Mouse (Mus musculus): ENCODE measurements around the gene Clybl. TPM values are rescaled to one million over a fixed set of nuclear protein-coding genes. Genes with fewer than 3 reads are reported as not detected.

The Clybl gene
- total and polyA plus RNA-seq, 2 experiments, result 15.3 to 23.4 TPM

GRCm38 (mm10) chr14:122200247-122200885, 18.9 kb downstream of the Clybl start:
- no peaks in the 10 kb centered on the region for H3K27me3 ChIP-seq (ENCODE audit: control insufficient read depth, insufficient read depth, low read length)
- no peaks in the 10 kb centered on the region for H3K36me3 ChIP-seq (ENCODE audit: control insufficient read depth, insufficient read depth, low read length)
- no peak for DNase-seq (ENCODE audit: extremely low read depth, low read depth, low spot score)
- WGBS, result 93% methylated on average over 14 of the region's 14 CpGs
- no peak overlapping the region for H3K27ac ChIP-seq (replicated peaks; ENCODE audit: insufficient read depth, low read depth, low read length)
- H3K79me2 ChIP-seq (ENCODE audit: control insufficient read depth, insufficient read depth, low read length), result peaks cover 23% of the 10 kb centered on the region; the same call in 1 of the 2 replicates
- no peaks in the 10 kb centered on the region for H3K4me1 ChIP-seq (ENCODE audit: control insufficient read depth, insufficient read depth, low read length)
- H3K9ac ChIP-seq (ENCODE audit: low read depth, low read length), result no peak overlapping the region
- no peak for TF ChIP-seq CTCF (IDR thresholded peaks at IDR 0.05; ENCODE audit: low read depth, low read length)
- no peak for TF ChIP-seq POLR2A (IDR thresholded peaks at IDR 0.05; ENCODE audit: extremely low read depth, insufficient read depth, low read length)
- no peak overlapping the region for H3K4me3 ChIP-seq (ENCODE audit: insufficient read depth, low read depth, low read length)

- no peaks in the 10 kb centered on the region for H3K27me3 ChIP-seq (ENCODE audit: control insufficient read depth, insufficient read depth, low read length)
- no peak for DNase-seq (ENCODE audit: extremely low read depth, low read depth, low spot score)
- no peaks in the 10 kb centered on the region; the same call in 1 of the 2 replicates for H3K79me2 ChIP-seq (ENCODE audit: control insufficient read depth, insufficient read depth, low read length)
- no peak overlapping the region for H3K9ac ChIP-seq (ENCODE audit: low read depth, low read length)
- H3K4me3 ChIP-seq (ENCODE audit: insufficient read depth, low read depth, low read length), result no peak overlapping the region
- 31% methylated on average over 5 of the region's 5 CpGs for WGBS
- H3K4me1 ChIP-seq (ENCODE audit: control insufficient read depth, insufficient read depth, low read length), result no peaks in the 10 kb centered on the region
- no peak overlapping the region for H3K27ac ChIP-seq (replicated peaks; ENCODE audit: insufficient read depth, low read depth, low read length)
- H3K36me3 ChIP-seq (ENCODE audit: control insufficient read depth, insufficient read depth, low read length), result no peaks in the 10 kb centered on the region; the same call in 1 of the 2 replicates
- TF ChIP-seq CTCF (IDR thresholded peaks at IDR 0.05; ENCODE audit: low read depth, low read length), result no peak
- TF ChIP-seq POLR2A (IDR thresholded peaks at IDR 0.05; ENCODE audit: extremely low read depth, insufficient read depth, low read length), result no peak
Observed at GRCm38 (mm10) chr14:122209177-122209576, 27.7 kb downstream of the Clybl start.

- Histone ChIP-seq H3K4me3 (ENCODE audit: insufficient read depth, low read depth, low read length) (no peak overlapping the region), H3K27ac (replicated peaks; ENCODE audit: insufficient read depth, low read depth, low read length) (no peak overlapping the region), H3K27me3 (ENCODE audit: control insufficient read depth, insufficient read depth, low read length) (no peaks in the 10 kb centered on the region), H3K79me2 (ENCODE audit: control insufficient read depth, insufficient read depth, low read length) (no peaks in the 10 kb centered on the region; the same call in 1 of the 2 replicates), H3K36me3 (ENCODE audit: control insufficient read depth, insufficient read depth, low read length) (no peaks in the 10 kb centered on the region; the same call in 1 of the 2 replicates), H3K4me1 (ENCODE audit: control insufficient read depth, insufficient read depth, low read length) (no peaks in the 10 kb centered on the region), H3K9ac (ENCODE audit: low read depth, low read length) (no peak overlapping the region)
- no peak for DNase-seq (ENCODE audit: extremely low read depth, low read depth, low spot score)
- TF ChIP-seq CTCF (IDR thresholded peaks at IDR 0.05; ENCODE audit: low read depth, low read length) (no peak), POLR2A (IDR thresholded peaks at IDR 0.05; ENCODE audit: extremely low read depth, insufficient read depth, low read length) (no peak)
- 91% methylated on average over 8 of the region's 8 CpGs for WGBS
Observed at GRCm38 (mm10) chr14:122213590-122213989, 32.1 kb downstream of the Clybl start.

- H3K4me1 ChIP-seq (ENCODE audit: control insufficient read depth, insufficient read depth, low read length), result no peaks in the 10 kb centered on the region
- H3K27ac ChIP-seq (replicated peaks; ENCODE audit: insufficient read depth, low read depth, low read length), result no peak overlapping the region
- H3K79me2 ChIP-seq (ENCODE audit: control insufficient read depth, insufficient read depth, low read length), result no peaks in the 10 kb centered on the region; the same call in 1 of the 2 replicates
- 94% methylated on average over 6 of the region's 6 CpGs for WGBS
- no peak overlapping the region for H3K9ac ChIP-seq (ENCODE audit: low read depth, low read length)
- H3K4me3 ChIP-seq (ENCODE audit: insufficient read depth, low read depth, low read length), result no peak overlapping the region
- no peaks in the 10 kb centered on the region; the same call in 1 of the 2 replicates for H3K36me3 ChIP-seq (ENCODE audit: control insufficient read depth, insufficient read depth, low read length)
- TF ChIP-seq CTCF (IDR thresholded peaks at IDR 0.05; ENCODE audit: low read depth, low read length) (no peak), POLR2A (IDR thresholded peaks at IDR 0.05; ENCODE audit: extremely low read depth, insufficient read depth, low read length) (no peak)
- H3K27me3 ChIP-seq (ENCODE audit: control insufficient read depth, insufficient read depth, low read length), result no peaks in the 10 kb centered on the region
- no peak for DNase-seq (ENCODE audit: extremely low read depth, low read depth, low spot score)
Observed at GRCm38 (mm10) chr14:122214126-122214525, 32.6 kb downstream of the Clybl start.

GRCm38 (mm10) chr14:122217221-122217620, 35.7 kb downstream of the Clybl start:
- no peak overlapping the region for H3K4me3 ChIP-seq (ENCODE audit: insufficient read depth, low read depth, low read length)
- H3K27me3 ChIP-seq (ENCODE audit: control insufficient read depth, insufficient read depth, low read length), result no peaks in the 10 kb centered on the region
- no peak for DNase-seq (ENCODE audit: extremely low read depth, low read depth, low spot score)
- H3K36me3 ChIP-seq (ENCODE audit: control insufficient read depth, insufficient read depth, low read length), result no peaks in the 10 kb centered on the region; the same call in 1 of the 2 replicates
- H3K9ac ChIP-seq (ENCODE audit: low read depth, low read length), result no peak overlapping the region
- TF ChIP-seq CTCF (IDR thresholded peaks at IDR 0.05; ENCODE audit: low read depth, low read length) (no peak), POLR2A (IDR thresholded peaks at IDR 0.05; ENCODE audit: extremely low read depth, insufficient read depth, low read length) (no peak)
- H3K79me2 ChIP-seq (ENCODE audit: control insufficient read depth, insufficient read depth, low read length), result no peaks in the 10 kb centered on the region; the same call in 1 of the 2 replicates
- H3K27ac ChIP-seq (replicated peaks; ENCODE audit: insufficient read depth, low read depth, low read length), result no peak overlapping the region
- WGBS, result 41% methylated on average over 4 of the region's 4 CpGs
- no peaks in the 10 kb centered on the region for H3K4me1 ChIP-seq (ENCODE audit: control insufficient read depth, insufficient read depth, low read length)

- DNase-seq (ENCODE audit: extremely low read depth, low read depth, low spot score), result no peak
- no peak for TF ChIP-seq CTCF (IDR thresholded peaks at IDR 0.05; ENCODE audit: low read depth, low read length)
- TF ChIP-seq POLR2A (IDR thresholded peaks at IDR 0.05; ENCODE audit: extremely low read depth, insufficient read depth, low read length), result no peak
- Histone ChIP-seq H3K27me3 (ENCODE audit: control insufficient read depth, insufficient read depth, low read length) (no peaks in the 10 kb centered on the region), H3K9ac (ENCODE audit: low read depth, low read length) (no peak overlapping the region), H3K36me3 (ENCODE audit: control insufficient read depth, insufficient read depth, low read length) (no peaks in the 10 kb centered on the region), H3K79me2 (ENCODE audit: control insufficient read depth, insufficient read depth, low read length) (no peaks in the 10 kb centered on the region), H3K27ac (replicated peaks; ENCODE audit: insufficient read depth, low read depth, low read length) (no peak overlapping the region), H3K4me1 (ENCODE audit: control insufficient read depth, insufficient read depth, low read length) (no peaks in the 10 kb centered on the region), H3K4me3 (ENCODE audit: insufficient read depth, low read depth, low read length) (no peak overlapping the region)
- WGBS, result 83% methylated on average over 10 of the region's 10 CpGs
Observed at GRCm38 (mm10) chr14:122222934-122223374, 41.5 kb downstream of the Clybl start.
